Mouse (Mus musculus): Measurements from ENCODE around the gene Epha10.

DNA sequence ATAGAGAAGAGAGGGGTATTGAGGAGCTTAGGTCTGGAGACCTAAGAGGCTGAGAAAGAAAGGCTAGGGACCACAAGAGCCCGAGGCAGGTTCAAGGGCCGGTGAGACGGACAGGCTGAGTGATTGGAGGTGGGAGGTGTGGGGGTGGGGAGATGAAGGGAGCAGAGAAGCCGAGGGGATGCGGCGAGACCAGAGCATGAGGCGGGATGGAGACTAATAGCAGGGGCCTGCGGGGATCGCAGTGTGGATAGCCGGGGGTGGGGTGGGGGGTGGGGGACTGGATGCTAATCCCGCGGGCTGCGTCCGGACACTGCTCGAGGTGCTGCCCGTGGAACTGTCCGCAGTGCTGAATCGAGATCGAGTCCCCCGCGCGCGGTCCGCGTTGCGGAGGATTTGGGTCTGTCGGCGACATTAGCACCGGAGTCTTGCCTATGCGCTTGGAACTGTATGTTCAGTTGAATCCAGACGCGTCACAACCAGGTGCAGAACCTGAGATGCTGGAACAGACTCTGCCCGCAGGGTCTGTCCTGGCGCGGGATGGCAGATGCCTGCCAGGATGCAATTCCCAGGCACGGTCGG lies 1.5 kb downstream of the Epha10 start:
- TF ChIP-seq CTCF (IDR thresholded peaks at IDR 0.05; ENCODE audit: borderline replicate concordance, extremely low read depth, insufficient read depth, insufficient read length) (no peak), POLR2A (IDR thresholded peaks at IDR 0.05; ENCODE audit: borderline replicate concordance, extremely low read depth, insufficient read depth, insufficient read length, poor library complexity, severe bottlenecking) (no peak)

Measured in brain, embryonic 14.5 days (tissue).